Mouse (Mus musculus) embryo, embryonic 11.5 days (tissue): ENCODE data around the gene Zfp131.
"Not testable (repeated sequence)": the region's sequence is repeated elsewhere in the genome, so short reads cannot be mapped to it uniquely, and the experiment has no call there.

Source experiments
- DNase-seq: peaks from one replicate; pipeline ENCODE4 v3.0.0-alpha.2; 2012; ENCODE audit warnings: low read depth, low spot score

The Zfp131 gene

DNA sequence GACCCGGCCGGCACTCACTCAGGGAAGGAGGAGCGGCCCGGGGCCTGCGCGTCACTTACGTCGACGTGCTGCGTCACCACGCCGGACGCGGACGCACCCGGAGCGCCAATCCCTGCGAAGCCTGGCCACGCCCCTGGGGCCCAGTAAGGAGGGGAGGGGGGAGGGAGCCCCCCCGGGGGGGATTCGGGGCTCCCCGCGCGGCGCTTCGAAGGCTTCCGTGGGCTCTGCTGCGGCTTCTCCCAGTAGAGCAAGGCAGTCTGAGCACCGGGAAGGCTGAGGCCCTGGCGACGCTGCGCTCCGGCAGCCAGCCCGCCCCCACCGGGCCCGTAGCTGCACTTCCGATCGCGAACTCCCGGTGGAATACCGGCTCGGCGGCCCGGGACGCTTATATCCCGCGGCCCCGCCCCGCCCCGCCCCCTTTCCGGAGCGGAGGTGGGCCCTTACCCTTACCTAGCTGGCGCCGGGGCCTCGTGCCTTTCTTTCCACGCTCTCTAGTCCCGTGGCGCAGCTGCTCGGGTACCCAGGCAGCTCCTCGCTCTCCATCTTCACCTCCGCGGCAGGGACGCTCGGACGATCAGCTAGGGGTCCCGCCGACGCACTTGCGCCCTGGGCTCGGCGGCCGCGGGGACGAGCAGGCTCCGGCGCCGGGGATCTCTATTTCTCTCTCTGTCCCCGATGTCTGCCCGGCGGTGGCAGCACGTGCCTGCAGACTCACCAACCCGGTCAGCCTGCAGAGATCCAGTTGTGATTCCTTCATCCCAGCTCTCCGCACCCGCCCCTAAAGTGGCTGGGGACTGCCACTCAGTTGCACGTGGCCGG lies at the start of gene Zfp131:
TSS of gene Zfp131 (minus strand) at position 129 of the 819 bp plus-strand sequence.
- peak; percentile 92 for DNase-seq

DNA sequence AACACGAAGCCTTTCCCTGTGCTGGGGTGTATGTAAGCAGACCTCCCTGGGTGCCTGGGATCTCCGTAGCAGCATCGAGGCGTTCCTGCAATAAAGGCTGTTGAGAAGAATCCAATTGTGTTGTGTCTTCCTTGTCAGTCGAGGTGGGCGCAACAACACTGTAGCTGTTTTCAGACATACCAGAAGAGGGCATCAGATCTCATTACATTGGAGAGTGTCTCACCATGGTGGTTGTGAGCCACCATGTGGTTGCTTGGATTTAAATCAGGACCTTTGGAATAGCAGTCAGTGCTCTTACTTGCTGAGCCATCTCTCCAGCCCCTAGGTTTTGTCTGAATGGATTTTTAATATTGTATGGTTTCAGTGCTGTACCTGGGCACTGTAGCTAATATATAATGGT lies 49.3 kb upstream of the Zfp131 start:
- not testable (repeated sequence) for DNase-seq

DNA sequence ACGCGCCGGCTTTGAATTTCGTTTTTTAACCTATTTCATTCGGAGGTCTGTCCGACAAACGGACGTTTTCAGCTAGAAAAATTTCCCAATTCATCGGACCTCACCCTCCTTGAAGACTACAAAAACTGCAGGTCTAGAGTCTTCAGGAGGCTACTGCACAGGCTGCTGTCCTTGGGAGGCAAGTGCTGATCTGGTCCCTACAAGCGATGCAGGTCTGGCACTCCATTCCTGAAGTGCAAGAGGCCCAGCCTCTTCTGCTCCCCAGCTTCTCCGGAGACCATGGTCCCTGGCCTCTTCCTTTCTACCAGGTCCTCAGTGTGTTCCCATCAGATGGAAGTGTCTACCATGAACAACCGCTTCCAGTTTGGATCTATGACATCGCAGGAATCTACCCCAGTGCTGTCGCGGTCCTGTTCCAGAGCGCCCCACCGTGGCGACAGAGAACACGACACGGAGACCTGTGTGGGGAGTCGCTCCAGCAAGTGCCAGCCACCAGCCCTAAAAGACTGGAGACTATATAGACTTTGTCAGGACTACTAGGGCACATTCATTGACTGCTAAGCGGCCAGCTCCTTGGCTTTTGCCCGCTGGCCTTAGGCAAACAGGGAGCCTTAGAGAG lies 47.1 kb upstream of the Zfp131 start:
- peak; percentile 19 for DNase-seq

- peak; percentile 2 for DNase-seq
These were observed 45.7 kb upstream of the Zfp131 start for GRCm38 (mm10) chr13:119836324-119836811.

DNA sequence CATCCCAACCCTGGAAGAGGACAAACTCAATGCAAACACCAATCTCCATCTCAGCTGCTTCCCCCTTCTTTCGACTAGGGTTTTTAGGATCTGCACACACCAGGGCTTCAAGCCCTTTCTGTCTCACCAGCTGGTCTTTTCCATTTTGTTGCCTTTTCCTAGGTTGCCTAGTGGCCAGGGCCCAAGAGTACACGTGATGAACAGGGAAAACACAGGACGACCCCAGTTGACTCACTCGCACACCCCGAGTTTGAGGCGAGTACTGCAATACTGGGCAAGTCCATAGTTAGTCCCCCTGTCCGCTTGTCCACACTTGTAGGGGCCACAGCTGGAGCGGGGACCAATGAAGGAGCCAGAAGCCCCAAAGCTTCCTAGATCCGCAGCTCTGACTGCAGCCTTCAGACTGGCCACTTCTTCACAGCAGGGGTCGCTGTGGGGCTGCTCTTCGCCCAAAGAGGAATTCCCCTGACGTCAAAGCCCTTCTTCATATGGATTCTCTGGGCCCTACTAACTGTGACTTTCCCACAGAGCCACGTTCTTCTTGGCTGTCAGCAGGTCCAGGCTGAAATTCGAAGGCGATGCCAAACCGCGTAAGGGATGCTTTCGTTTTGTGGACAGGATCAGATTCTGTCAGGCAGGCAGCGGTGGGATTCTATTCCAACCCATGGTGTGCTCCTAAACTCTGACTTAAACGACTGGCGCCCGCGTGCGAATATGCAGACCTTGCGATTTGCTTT lies 44.8 kb upstream of the Zfp131 start, which contains the start of gene D13Ertd608e:
TSS of gene D13Ertd608e (plus strand) at position 687 of the 737 bp plus-strand sequence.
- DNase-seq: peak; percentile 7

DNA sequence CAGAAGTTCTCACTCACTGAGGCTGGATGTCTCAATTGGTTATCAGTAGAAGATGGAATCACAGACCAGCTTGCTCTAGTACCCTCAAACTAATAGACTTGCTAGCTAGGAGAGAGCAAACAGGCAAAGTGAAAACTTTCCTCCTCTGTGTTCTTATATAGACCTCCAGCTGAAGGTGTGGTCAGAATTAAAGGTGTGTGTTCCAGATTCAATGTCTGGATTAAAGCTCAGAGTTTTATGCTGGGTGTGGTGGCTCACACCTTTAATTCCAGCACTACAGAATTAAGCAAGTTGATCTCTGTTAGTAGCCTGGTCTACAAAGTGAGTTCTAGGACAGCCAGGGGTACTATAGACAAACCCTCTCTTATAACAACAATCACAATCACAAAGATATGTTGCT lies 39.4 kb upstream of the Zfp131 start, which contains the start of gene AF067063:
TSS of gene AF067063 (minus strand) at position 101 of the 400 bp plus-strand sequence.
- not testable (repeated sequence) for DNase-seq

GRCm38 (mm10) chr13:119817579-119818206 lies 27.0 kb upstream of the Zfp131 start:
- no peak for DNase-seq

DNA sequence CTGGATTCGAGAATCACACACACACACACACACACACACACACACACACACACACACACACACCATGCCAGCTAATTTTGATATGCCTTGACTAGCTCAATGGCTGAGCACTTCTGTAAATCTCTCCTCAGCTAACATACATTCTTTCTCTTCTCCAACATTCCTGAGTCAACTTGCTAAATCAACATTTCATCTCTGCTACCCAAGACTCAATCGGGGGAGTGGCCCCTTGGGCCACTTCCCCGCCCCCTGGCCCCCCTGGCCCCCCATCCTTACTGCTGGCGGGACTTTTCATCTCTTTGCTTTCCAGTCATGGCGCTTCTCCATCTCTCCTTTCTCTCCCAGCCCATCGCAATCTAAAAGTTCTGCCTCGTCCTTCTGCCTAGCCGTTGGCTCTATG lies 26.1 kb upstream of the Zfp131 start:
- DNase-seq: no peak

DNA sequence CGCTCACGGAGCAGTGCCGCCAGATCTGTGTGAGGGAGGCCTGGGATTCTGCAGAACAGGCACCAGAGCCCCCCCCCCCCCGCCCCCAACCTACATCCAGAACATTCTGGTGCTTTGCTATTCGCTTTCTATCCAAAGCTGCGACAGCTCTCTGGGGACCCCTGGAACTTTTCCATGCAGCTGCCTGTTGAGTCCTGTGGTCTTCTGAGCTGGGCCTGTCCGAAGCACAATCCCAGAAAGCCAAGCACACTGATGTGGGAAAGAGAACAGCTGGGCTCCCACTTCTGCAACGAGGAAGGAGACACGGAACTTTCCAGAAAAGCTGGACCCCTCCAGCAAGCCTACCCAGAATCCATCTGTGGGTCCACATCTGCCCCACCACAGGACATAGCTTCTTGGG lies 19.3 kb upstream of the Zfp131 start:
- DNase-seq: no peak

DNA sequence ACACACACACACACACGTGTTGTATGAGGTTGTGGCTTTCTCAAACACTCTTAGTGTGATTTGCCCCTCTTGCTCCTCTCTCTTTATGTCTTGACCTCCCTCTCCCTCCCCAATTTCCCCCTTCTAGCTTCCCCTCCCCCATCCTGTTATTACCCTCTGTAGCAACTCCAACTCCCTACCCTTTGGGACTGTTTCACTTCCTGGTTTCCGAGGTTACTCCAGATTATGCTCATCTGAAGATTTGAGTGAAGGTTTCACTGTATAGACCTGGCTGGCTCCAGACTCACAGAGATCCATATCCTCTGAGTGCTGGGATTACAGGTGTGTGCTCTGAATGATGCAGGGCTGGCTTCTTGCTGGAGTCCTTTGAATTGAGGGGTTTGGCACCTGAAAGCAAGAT lies 18.2 kb upstream of the Zfp131 start:
- no peak for DNase-seq

- DNase-seq: no peak
These were observed 7.0 kb upstream of the Zfp131 start for GRCm38 (mm10) chr13:119797656-119798055.

GRCm38 (mm10) chr13:119792791-119793404 lies 2.2 kb upstream of the Zfp131 start:
- no peak for DNase-seq

GRCm38 (mm10) chr13:119791580-119792135 lies 969 bp upstream of the Zfp131 start:
- DNase-seq: peak; percentile 5

GRCm38 (mm10) chr13:119789851-119790717 lies 605 bp downstream of the Zfp131 start:
- DNase-seq: peak; percentile 30

DNA sequence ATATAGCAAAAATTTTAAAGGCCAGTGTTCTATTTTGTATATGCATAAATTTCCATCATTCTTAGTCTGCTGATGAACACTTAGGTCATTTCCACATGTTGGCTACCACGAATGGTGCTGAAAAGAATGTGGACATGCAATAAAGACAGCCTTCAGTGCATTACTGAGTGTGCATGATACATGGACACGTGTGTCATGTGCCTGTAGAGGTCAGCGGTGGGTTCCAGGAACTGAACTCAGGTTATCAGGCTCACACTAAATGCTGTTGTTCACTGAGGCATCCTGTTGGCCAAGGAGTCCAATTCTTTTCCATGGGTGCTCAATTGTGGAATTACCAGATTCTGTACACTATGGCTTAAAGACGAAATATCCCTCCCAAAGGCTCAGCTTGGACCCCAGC lies 7.1 kb downstream of the Zfp131 start:
- DNase-seq: no peak

- DNase-seq: no peak
These were observed 22.1 kb downstream of the Zfp131 start for GRCm38 (mm10) chr13:119768541-119768940.

DNA sequence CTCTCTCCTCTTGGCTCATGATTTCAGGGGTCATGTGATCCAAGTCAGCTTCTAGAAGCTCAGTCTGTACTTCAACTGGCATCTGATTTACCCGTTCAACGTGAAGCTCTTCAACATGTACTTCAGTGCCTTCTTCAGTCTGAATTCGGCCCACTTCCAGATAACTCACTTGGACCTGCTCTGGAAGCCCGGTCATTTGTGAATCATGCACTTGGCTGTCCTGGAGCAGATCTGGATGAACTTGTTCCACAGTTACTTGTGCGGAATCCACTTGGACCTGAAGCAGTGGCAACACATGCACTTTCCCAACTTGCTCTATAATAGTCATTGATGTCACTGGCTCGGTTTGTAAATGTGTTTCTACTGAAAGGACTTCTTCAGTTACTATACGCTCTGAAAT lies 24.2 kb downstream of the Zfp131 start:
- DNase-seq: no peak

DNA sequence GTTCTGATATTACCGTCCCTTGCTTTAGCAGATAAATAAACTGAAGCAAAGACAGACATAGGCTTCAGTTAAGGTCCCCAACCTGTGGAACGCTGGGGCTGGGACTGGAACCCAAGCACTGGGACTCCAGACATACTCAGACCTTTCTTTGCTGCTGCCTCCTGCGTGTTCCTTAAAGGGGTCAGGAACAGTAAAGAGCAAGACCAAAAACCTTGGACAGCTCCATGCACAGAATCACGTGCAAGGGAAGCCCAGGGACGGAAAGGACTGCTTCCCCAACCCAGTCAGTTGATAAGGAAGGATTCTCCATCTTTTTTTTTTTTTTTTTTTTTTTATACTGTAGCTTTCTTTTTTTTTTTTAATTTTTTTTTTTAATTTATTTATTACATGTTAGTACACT lies 33.9 kb downstream of the Zfp131 start:
- DNase-seq: no peak

DNA sequence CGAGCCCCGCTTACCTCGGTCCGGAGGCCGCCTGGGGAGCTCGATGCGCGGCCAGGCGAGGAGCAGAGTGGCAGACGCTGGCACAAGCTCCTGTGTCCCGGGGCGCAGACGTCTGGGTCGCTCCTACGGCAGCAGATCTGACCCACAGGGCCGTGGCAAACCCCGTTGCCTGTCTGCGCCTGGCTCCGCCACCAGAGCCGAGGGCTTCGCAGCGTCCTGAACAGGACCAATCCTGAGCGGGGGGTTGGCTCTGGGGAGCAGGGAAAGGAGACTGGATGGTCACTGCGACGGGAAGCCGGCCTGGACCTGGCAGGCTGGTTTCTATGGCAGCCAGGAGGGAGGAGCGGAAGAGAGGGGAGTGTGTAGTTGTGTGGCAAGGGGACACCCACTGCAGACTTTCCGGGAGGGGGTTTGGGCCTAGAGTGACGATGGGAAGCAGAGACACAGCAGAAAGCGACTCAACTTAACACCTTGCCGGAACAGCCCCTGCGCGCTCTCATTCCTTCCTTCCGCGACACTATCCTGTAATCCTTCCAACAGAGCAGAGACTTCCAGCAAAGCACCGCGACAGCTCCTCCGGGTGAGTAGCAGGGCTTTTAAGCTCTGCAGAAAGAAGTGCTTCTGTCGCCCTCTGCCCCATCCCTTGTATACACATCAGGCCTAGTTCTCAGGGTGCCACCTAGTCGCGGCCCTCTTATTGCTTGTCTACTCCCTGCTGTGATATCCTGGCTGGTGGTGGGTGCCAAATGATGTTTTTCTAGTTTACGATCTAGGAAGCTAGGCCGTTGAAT lies 34.8 kb downstream of the Zfp131 start, which contains the start of gene Nim1k:
TSS of gene Nim1k (minus strand) at position 202 of the 791 bp plus-strand sequence.
- peak; percentile 62 for DNase-seq
